Mouse (Mus musculus) CH12.LX (cell line): ENCODE measurements at regions not wholly inside any gene's neighbourhood (a gene's known extent, or its start where the extent isn't known, plus 50 kb on each side); places are given as distances from the start of the nearest gene placed in this dataset.

Experiments used
- DNase-seq: peaks from one replicate; pipeline ENCODE4 v3.0.0-alpha.2; 2013; ENCODE audit errors: extremely low read depth
- H3K27ac ChIP-seq: 2 replicates; pipeline ENCODE4 v1.5.1; 2012; ENCODE audit warnings: low read depth, mild to moderate bottlenecking, control low read depth, moderate library complexity; ENCODE audit not compliant: insufficient read depth
- H3K27me3 ChIP-seq: replicated peaks from 2 replicates; pipeline ENCODE3; 2012; ENCODE audit warnings: inconsistent platforms
- H3K36me3 ChIP-seq, 2 experiments: replicated peaks in 1 of 2; 2 replicates each; pipeline versions ENCODE3 to v1.6.1; 2012; ENCODE audit warnings: inconsistent platforms in 1 of 2, low read length in 1 of 2, mild to moderate bottlenecking in 1 of 2, mixed read lengths in 1 of 2, moderate library complexity in 1 of 2; ENCODE audit not compliant: control insufficient read depth in 1 of 2, insufficient read depth in 1 of 2
- H3K4me1 ChIP-seq, 2 experiments: 2 replicates each; pipeline ENCODE4 v1.6.1; 2012; ENCODE audit warnings: inconsistent platforms in 1 of 2, moderate library complexity in 1 of 2; ENCODE audit not compliant: insufficient read depth in 2 of 2, control insufficient read depth in 1 of 2
- H3K4me2 ChIP-seq: 2 replicates; pipeline ENCODE4 v1.6.1; 2012; ENCODE audit warnings: low read depth, mild to moderate bottlenecking, control low read depth; ENCODE audit not compliant: poor library complexity, insufficient read depth, severe bottlenecking
- H3K4me3 ChIP-seq, 3 experiments: fragments of 150-350 bp in 1 of 3; sonication (generic) in 1 of 3; replicated peaks in 1 of 3; 2 replicates each; pipeline versions ENCODE3 to v1.5.1; 2011 to 2012; ENCODE audit warnings: low read depth in 2 of 3, low read length in 2 of 3, mild to moderate bottlenecking in 2 of 3, moderate library complexity in 2 of 3, control low read depth in 1 of 3, improper control_type of control experiment in 1 of 3, inconsistent platforms in 1 of 3, mixed read lengths in 1 of 3; ENCODE audit not compliant: poor library complexity in 1 of 3
- H3K79me2 ChIP-seq: replicated peaks from 2 replicates; pipeline ENCODE4 v1.6.1; 2012; ENCODE audit warnings: mild to moderate bottlenecking, moderate library complexity; ENCODE audit not compliant: control insufficient read depth, poor library complexity, insufficient read depth, severe bottlenecking; ENCODE audit errors: extremely low read depth
- H3K9ac ChIP-seq: 2 replicates; pipeline ENCODE4 v1.6.1; 2012; ENCODE audit warnings: low read depth, mild to moderate bottlenecking, control low read depth, moderate library complexity; ENCODE audit not compliant: insufficient read depth
- H3K9me3 ChIP-seq: replicated peaks from 2 replicates; pipeline ENCODE3; 2012; ENCODE audit warnings: low read length, inconsistent platforms, mixed read lengths
- BHLHE40 ChIP-seq: IDR thresholded peaks from 2 replicates; pipeline ENCODE4 v1.6.1; 2011; ENCODE audit warnings: mild to moderate bottlenecking, low read depth, low read length, improper control_type of control experiment
- CHD2 ChIP-seq: IDR thresholded peaks from 2 replicates; pipeline ENCODE4 v1.6.1; 2011; ENCODE audit warnings: low read length, improper control_type of control experiment
- CTCF ChIP-seq, 2 experiments: IDR thresholded peaks in 1 of 2; conservative IDR thresholded peaks in 1 of 2; 2 replicates each; pipeline ENCODE4 v1.5.1; 2011 to 2012; ENCODE audit warnings: low read depth in 2 of 2, low read length in 2 of 2, improper control_type of control experiment in 1 of 2, inconsistent platforms in 1 of 2, mild to moderate bottlenecking in 1 of 2, moderate library complexity in 1 of 2
- ELF1 ChIP-seq: IDR thresholded peaks from 2 replicates; pipeline ENCODE4 v1.6.1; 2014; ENCODE audit warnings: low read depth, mild to moderate bottlenecking, inconsistent platforms, low read length, improper control_type of control experiment
- EP300 ChIP-seq: IDR thresholded peaks from 2 replicates; pipeline ENCODE4 v1.6.1; 2011; ENCODE audit warnings: low read length, improper control_type of control experiment
- ETS1 ChIP-seq: conservative IDR thresholded peaks from 2 replicates; pipeline ENCODE4 v1.6.1; 2012; ENCODE audit warnings: low read depth, mild to moderate bottlenecking, inconsistent platforms, low read length, improper control_type of control experiment, moderate library complexity
- HCFC1 ChIP-seq: IDR thresholded peaks from 2 replicates; pipeline ENCODE4 v1.6.1; 2012; ENCODE audit warnings: low read depth, mild to moderate bottlenecking, inconsistent platforms, low read length, improper control_type of control experiment
- JUN ChIP-seq: IDR thresholded peaks from 2 replicates; pipeline ENCODE4 v1.6.1; 2011; ENCODE audit warnings: low read depth, mild to moderate bottlenecking, low read length, improper control_type of control experiment, moderate library complexity; ENCODE audit not compliant: insufficient read depth
- JUND ChIP-seq: conservative IDR thresholded peaks from 2 replicates; pipeline ENCODE4 v1.6.1; 2011; ENCODE audit warnings: low read depth, low read length, improper control_type of control experiment
- KAT2A ChIP-seq: IDR thresholded peaks from 2 replicates; pipeline ENCODE4 v1.6.1; 2012; ENCODE audit warnings: low read length, improper control_type of control experiment, inconsistent platforms; ENCODE audit not compliant: insufficient replicate concordance
- MAFK ChIP-seq: IDR thresholded peaks from 2 replicates; pipeline ENCODE4 v1.6.1; 2011; ENCODE audit warnings: low read length, improper control_type of control experiment; ENCODE audit not compliant: insufficient replicate concordance
- MAZ ChIP-seq: IDR thresholded peaks from 2 replicates; pipeline ENCODE4 v1.6.1; 2012; ENCODE audit warnings: low read depth, mild to moderate bottlenecking, inconsistent platforms, low read length, improper control_type of control experiment, moderate library complexity
- MEF2A ChIP-seq: IDR thresholded peaks from 2 replicates; pipeline ENCODE4 v1.6.1; 2014; ENCODE audit warnings: low read depth, mild to moderate bottlenecking, inconsistent platforms, low read length, improper control_type of control experiment, borderline replicate concordance
- MXI1 ChIP-seq: IDR thresholded peaks from 2 replicates; pipeline ENCODE4 v1.6.1; 2011; ENCODE audit warnings: mild to moderate bottlenecking, low read depth, low read length, improper control_type of control experiment
- MYC ChIP-seq: IDR thresholded peaks from 2 replicates; pipeline ENCODE4 v1.6.1; 2011; ENCODE audit warnings: low read depth, mild to moderate bottlenecking, improper control_type of control experiment, low read length
- NELFE ChIP-seq: IDR thresholded peaks from 2 replicates; pipeline ENCODE4 v1.6.1; 2011; ENCODE audit warnings: low read depth, low read length, improper control_type of control experiment
- NRF1 ChIP-seq: IDR thresholded peaks from 2 replicates; pipeline ENCODE4 v1.6.1; 2014; ENCODE audit warnings: low read depth, mild to moderate bottlenecking, inconsistent platforms, low read length, improper control_type of control experiment, moderate library complexity
- PAX5 ChIP-seq: IDR thresholded peaks from 2 replicates; pipeline ENCODE4 v1.6.1; 2012; ENCODE audit warnings: low read length, inconsistent platforms, mixed read lengths
- POLR2AphosphoS2 ChIP-seq: IDR thresholded peaks from 2 replicates; pipeline ENCODE4 v1.6.1; 2011; ENCODE audit warnings: low read depth, low read length, improper control_type of control experiment
- SIN3A ChIP-seq: IDR thresholded peaks from 2 replicates; pipeline ENCODE4 v1.6.1; 2012; ENCODE audit warnings: low read length, improper control_type of control experiment, inconsistent platforms
- SMC3 ChIP-seq: IDR thresholded peaks from 2 replicates; pipeline ENCODE4 v1.6.1; 2011; ENCODE audit warnings: low read depth, low read length, improper control_type of control experiment
- TBP ChIP-seq: conservative IDR thresholded peaks from 2 replicates; pipeline ENCODE4 v1.6.1; 2011; ENCODE audit warnings: low read depth, low read length, improper control_type of control experiment
- TCF12 ChIP-seq: IDR thresholded peaks from 2 replicates; pipeline ENCODE4 v1.6.1; 2014; ENCODE audit warnings: low read depth, mild to moderate bottlenecking, inconsistent platforms, low read length, improper control_type of control experiment
- UBTF ChIP-seq: IDR thresholded peaks from 2 replicates; pipeline ENCODE4 v1.6.1; 2012; ENCODE audit warnings: low read depth, mild to moderate bottlenecking, inconsistent platforms, low read length, improper control_type of control experiment, moderate library complexity
- USF1 ChIP-seq: IDR thresholded peaks from 2 replicates; pipeline ENCODE4 v1.6.1; 2014; ENCODE audit warnings: low read depth, mild to moderate bottlenecking, inconsistent platforms, low read length, improper control_type of control experiment
- ZKSCAN1 ChIP-seq: IDR thresholded peaks from 2 replicates; pipeline ENCODE4 v1.6.1; 2012; ENCODE audit warnings: low read depth, inconsistent platforms, low read length, improper control_type of control experiment, borderline replicate concordance
- ZMIZ1 ChIP-seq: IDR thresholded peaks from 2 replicates; pipeline ENCODE4 v1.6.1; 2012; ENCODE audit warnings: low read depth, mild to moderate bottlenecking, inconsistent platforms, low read length, improper control_type of control experiment
- dilution Hi-C: fragments of 300-500 bp; cut with MboI; formaldehyde crosslinking; loops from 2 replicates; pipeline ENCODE4 v1.14.3; 2020; ENCODE audit warnings: low sequenced_read_pairs; ENCODE audit not compliant: extremely low pct_unique_long_range_greater_than_20kb, extremely low pct_ligation_motif_present
- in situ Hi-C: fragments of 300-500 bp; cut with MboI; formaldehyde crosslinking; loops from 3 replicates; pipeline ENCODE4 v1.14.3; 2019; ENCODE audit warnings: low sequenced_read_pairs, low pct_ligation_motif_present, low pct_unique_long_range_greater_than_20kb, mixed read lengths

DNA sequence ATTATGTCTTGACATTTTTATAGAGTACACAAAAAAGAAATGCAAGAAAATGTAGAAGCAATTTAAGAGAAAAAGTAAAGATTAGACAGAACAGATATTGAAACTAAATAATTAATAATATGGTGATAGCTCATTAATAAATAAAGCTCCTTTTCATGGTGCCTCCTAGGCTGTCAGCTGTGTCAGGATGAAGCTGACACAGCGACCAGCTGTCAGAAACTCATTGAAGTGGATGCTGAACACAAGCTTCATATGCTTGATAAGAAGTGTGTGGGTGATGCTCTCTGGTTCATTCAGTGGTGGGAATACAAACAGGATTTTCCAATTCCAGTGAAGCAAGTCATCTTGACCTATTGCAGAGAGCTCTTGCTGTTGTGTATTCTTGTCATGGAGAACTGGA, 213.2 kb upstream of the Nat3 start (continued):
- no peak for TF ChIP-seq HCFC1
- no peak for TF ChIP-seq SIN3A
- TF ChIP-seq CTCF (conservative IDR thresholded peaks at IDR 0.05 in 1 of 2, IDR thresholded peaks at IDR 0.05 in 1 of 2; ENCODE audit: low read depth in 2 of 2, low read length in 2 of 2) = no peak
- no peak for TF ChIP-seq ZKSCAN1
- TF ChIP-seq, all 38 proteins: peak for 0

DNA sequence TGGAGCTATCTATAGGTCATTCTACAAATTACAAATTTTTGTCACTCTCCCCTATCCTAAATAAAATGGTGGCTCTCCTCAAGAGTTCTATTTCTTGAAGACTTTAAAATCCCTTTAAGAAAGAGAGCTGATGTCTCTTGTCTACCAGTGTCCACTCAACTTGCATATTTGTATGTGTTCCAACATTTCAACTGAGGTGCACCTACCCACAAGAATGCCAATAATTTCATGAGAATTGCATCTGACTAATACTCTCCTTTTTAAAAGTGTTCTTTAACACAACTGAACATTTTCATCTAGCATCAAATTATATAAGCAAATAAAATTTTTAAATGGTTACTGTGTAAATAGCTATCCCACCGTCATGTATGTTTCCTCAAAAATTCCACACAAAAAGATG, 206.3 kb upstream of the Nat3 start:
- Histone ChIP-seq H3K4me2 (no peak overlapping the region), H3K36me3 (no peaks in the 10 kb centered on the region), H3K9ac (no peak overlapping the region), H3K27ac (no peak overlapping the region), H3K4me3 (no peak overlapping the region), H3K9me3 (no peaks in the 10 kb centered on the region), H3K27me3 (no peaks in the 10 kb centered on the region), H3K4me1 (no peaks in the 10 kb centered on the region), H3K79me2 (no peaks in the 10 kb centered on the region)
- in situ Hi-C loops (no loop called here), dilution Hi-C loops (no loop called here)
- TF ChIP-seq EP300 (no peak), MAFK (no peak), MEF2A (no peak), JUND (no peak), SIN3A (no peak), ELF1 (no peak), BHLHE40 (no peak), CHD2 (no peak), KAT2A (no peak), ZKSCAN1 (no peak), USF1 (no peak), ETS1 (no peak), NELFE (no peak), UBTF (no peak), MXI1 (no peak)
- no peak for DNase-seq

DNA sequence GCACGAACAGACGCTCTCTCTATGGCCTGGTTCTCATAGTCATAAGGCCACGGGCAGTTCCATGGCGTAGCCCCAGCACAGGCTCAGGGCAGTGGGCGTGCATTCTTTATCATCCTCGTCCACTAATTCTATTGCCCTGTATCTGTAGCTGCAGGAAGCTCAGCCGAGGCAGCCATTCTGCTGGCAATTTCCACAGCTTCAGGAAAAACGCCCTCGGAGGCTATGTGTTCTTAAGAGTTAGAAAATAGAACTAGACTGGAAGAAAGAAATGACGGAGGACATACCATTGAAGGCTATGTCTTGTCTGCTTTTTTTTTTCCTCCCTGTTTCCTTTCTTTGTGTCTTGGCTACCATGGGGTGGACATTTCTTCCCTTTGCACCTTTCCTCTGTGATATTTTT, 205.0 kb upstream of the Nat3 start:
- no peak for TF ChIP-seq POLR2AphosphoS2
- no peak for TF ChIP-seq SMC3
- no peak for TF ChIP-seq TCF12
- no peak for TF ChIP-seq NELFE
- no peak for TF ChIP-seq MAFK
- TF ChIP-seq MYC = no peak
- TF ChIP-seq MAZ = no peak
- TF ChIP-seq MXI1 = no peak
- TF ChIP-seq ELF1 = no peak
- TF ChIP-seq PAX5 = no peak
- TF ChIP-seq CTCF (conservative IDR thresholded peaks at IDR 0.05 in 1 of 2, IDR thresholded peaks at IDR 0.05 in 1 of 2; ENCODE audit: low read depth in 2 of 2, low read length in 2 of 2) = no peak
- no peak for TF ChIP-seq NRF1
- no peak for TF ChIP-seq UBTF
- no peak for TF ChIP-seq TBP
- TF ChIP-seq ZMIZ1 = no peak
- no peak for TF ChIP-seq ETS1
- TF ChIP-seq EP300 = no peak
- TF ChIP-seq JUN = no peak
- no peak for TF ChIP-seq ZKSCAN1
- H3K27ac ChIP-seq = no peak overlapping the region
- in situ Hi-C loops = no loop called here

More for the DNA sequence above, 205.0 kb upstream of the Nat3 start:
- Histone ChIP-seq H3K4me1 (no peaks in the 10 kb centered on the region), H3K79me2 (no peaks in the 10 kb centered on the region), H3K36me3 (no peaks in the 10 kb centered on the region), H3K9me3 (no peaks in the 10 kb centered on the region), H3K4me2 (no peak overlapping the region), H3K4me3 (no peak overlapping the region), H3K27me3 (no peaks in the 10 kb centered on the region), H3K9ac (no peak overlapping the region)
- dilution Hi-C loops = no loop called here
- DNase-seq = no peak
